Mouse (Mus musculus) neural tube, embryonic 12.5 days (tissue): ENCODE results near the gene 2410004P03Rik. TPM values are rescaled to one million over a fixed set of nuclear protein-coding genes. Genes with fewer than 3 reads are reported as not detected.

Experiments
- ATAC-seq: fragments of 200-750 bp; cut with Nextera tagmentation; 2 replicates; pipeline ENCODE4 v1.8.0; 2017; ENCODE audit warnings: low read depth, mild to moderate bottlenecking, moderate TSS enrichment, moderate library complexity; ENCODE audit not compliant: low FRiP score
- H3K27ac ChIP-seq: fragments of 300-500 bp; sonication (generic); 2 replicates; pipeline ENCODE4 v1.5.1; 2016
- H3K27me3 ChIP-seq: fragments of 300-500 bp; sonication (generic); replicated peaks from 2 replicates; pipeline ENCODE4 v1.6.1; 2016; ENCODE audit warnings: mild to moderate bottlenecking
- H3K36me3 ChIP-seq: fragments of 300-500 bp; sonication (generic); 2 replicates; pipeline ENCODE4 v1.6.1; 2016; ENCODE audit warnings: mild to moderate bottlenecking
- H3K4me1 ChIP-seq: fragments of 300-500 bp; sonication (generic); 2 replicates; pipeline ENCODE4 v1.6.1; 2016
- H3K4me2 ChIP-seq: fragments of 300-500 bp; sonication (generic); replicated peaks from 2 replicates; pipeline ENCODE4 v1.6.1; 2016; ENCODE audit warnings: mild to moderate bottlenecking
- H3K4me3 ChIP-seq: fragments of 300-500 bp; sonication (generic); 2 replicates; pipeline ENCODE4 v1.5.1; 2016
- H3K9ac ChIP-seq: fragments of 300-500 bp; sonication (generic); 2 replicates; pipeline ENCODE4 v1.6.1; 2016; ENCODE audit warnings: mild to moderate bottlenecking
- H3K9me3 ChIP-seq: fragments of 300-500 bp; sonication (generic); 2 replicates; pipeline ENCODE4 v1.6.1; 2016; ENCODE audit warnings: mild to moderate bottlenecking
- WGBS: fragments of 180-500 bp; shearing (Covaris S2); methylation state at CpG from one replicate; pipeline ENCODE4 v1.1.7; 2016; 5-methylcytosine and 5-hydroxymethylcytosine counted together
- polyA plus RNA-seq: library from polyadenylated mRNA; unstranded; fragments of >200 nt; fragmentation: Nextera tagmentation; extraction: Ambion mirVana; gene quantifications from 2 replicates; pipeline ENCODE4 v1.2.1, GENCODE M21; 2016

The 2410004P03Rik gene
- polyA plus RNA-seq, 1 experiment from 2014 or later, result 1.2 TPM

GRCm38 (mm10) chr12:16985778-16986177 is 25.7 kb downstream of the 2410004P03Rik start:
- Histone ChIP-seq H3K27me3 (no peaks in the 10 kb centered on the region), H3K36me3 (peaks cover 10% of the 10 kb centered on the region), H3K4me1 (no peaks in the 10 kb centered on the region), H3K4me2 (no peak overlapping the region), H3K9me3 (no peaks in the 10 kb centered on the region), H3K9ac (no peak overlapping the region), H3K27ac (no peak overlapping the region), H3K4me3 (no peak overlapping the region)
- 89% methylated on average over 1 of the region's 1 CpGs for WGBS
- ATAC-seq, result no peak

- H3K27ac ChIP-seq, result no peak overlapping the region
- H3K4me2 ChIP-seq, result no peak overlapping the region
- no peak for ATAC-seq
- H3K4me3 ChIP-seq, result no peak overlapping the region
- H3K4me1 ChIP-seq, result no peaks in the 10 kb centered on the region
- H3K36me3 ChIP-seq, result peaks cover 65% of the 10 kb centered on the region
- H3K9me3 ChIP-seq, result no peaks in the 10 kb centered on the region
- H3K27me3 ChIP-seq, result no peaks in the 10 kb centered on the region
- no peak overlapping the region for H3K9ac ChIP-seq
These were observed 34.4 kb downstream of the 2410004P03Rik start for GRCm38 (mm10) chr12:16977120-16977519.

DNA sequence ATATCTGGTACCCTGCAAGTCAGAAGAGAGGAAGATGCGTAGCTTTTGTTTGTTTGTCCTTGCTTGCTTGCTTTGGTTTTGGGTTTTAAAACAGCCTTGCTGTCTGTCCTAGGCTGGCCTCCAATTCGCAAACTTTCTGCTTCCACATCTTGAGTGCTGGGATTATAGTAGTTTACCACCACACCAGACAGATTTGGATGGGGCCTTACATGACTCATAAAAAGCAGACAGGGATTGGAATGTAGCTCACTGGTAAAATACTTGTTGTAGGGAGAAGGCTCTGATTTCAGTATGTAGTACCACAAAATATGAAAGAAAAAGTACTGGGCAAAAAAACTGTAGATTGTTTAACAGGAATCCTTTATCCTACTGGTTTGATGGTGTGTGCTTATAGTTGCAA is 44.7 kb downstream of the 2410004P03Rik start:
- 93% methylated on average over 2 of the region's 2 CpGs for WGBS
- no peak for ATAC-seq
- no peaks in the 10 kb centered on the region for H3K9me3 ChIP-seq

GRCm38 (mm10) chr12:16963354-16963753 is 48.2 kb downstream of the 2410004P03Rik start:
- peaks cover 39% of the 10 kb centered on the region for H3K36me3 ChIP-seq
- H3K4me2 ChIP-seq, result no peak overlapping the region
- H3K9ac ChIP-seq, result no peak overlapping the region
- H3K4me3 ChIP-seq, result no peak overlapping the region
- no peak for ATAC-seq
- H3K27me3 ChIP-seq, result no peaks in the 10 kb centered on the region
- WGBS, result 72% methylated on average over 2 of the region's 2 CpGs
- no peaks in the 10 kb centered on the region for H3K4me1 ChIP-seq
- H3K27ac ChIP-seq, result no peak overlapping the region
- H3K9me3 ChIP-seq, result no peaks in the 10 kb centered on the region

More for the DNA sequence above, 44.7 kb downstream of the 2410004P03Rik start:
- Histone ChIP-seq H3K27ac (no peak overlapping the region), H3K27me3 (no peaks in the 10 kb centered on the region), H3K36me3 (peaks cover 37% of the 10 kb centered on the region), H3K9ac (no peak overlapping the region), H3K4me2 (no peak overlapping the region), H3K4me1 (no peaks in the 10 kb centered on the region), H3K4me3 (no peak overlapping the region)

DNA sequence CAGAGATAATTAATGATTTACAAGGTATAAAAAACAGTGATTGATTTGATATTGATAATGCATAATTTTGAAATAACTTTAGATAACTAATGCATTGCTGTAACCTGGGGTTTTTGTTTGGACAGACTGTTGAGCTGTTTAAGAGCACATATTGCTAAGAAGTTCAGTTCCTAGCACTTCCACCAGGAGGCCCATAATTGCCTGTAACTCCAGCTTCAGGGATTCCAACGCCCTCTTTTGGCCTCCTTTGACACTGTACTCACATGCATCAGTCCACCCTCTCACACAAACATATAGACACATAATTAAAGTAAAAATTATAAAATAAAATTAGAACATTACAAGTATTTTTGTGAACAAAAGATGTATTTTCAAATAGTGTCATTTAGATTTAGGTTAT is 52.7 kb downstream of the 2410004P03Rik start:
- Histone ChIP-seq H3K9me3 (no peaks in the 10 kb centered on the region), H3K4me2 (no peak overlapping the region), H3K4me3 (no peak overlapping the region), H3K27me3 (no peaks in the 10 kb centered on the region), H3K27ac (no peak overlapping the region), H3K4me1 (no peaks in the 10 kb centered on the region), H3K36me3 (peaks cover 38% of the 10 kb centered on the region), H3K9ac (no peak overlapping the region)
- 66% methylated on average over 1 of the region's 1 CpGs for WGBS
- no peak for ATAC-seq

Other genes starting within 250 kb of the 2410004P03Rik start
- 3.8 and 4.4 TPM in 2 replicates for gene Greb1, start 210.8 kb downstream of the 2410004P03Rik start, polyA plus RNA-seq
- gene E2f6, start 200.8 kb downstream of the 2410004P03Rik start, polyA plus RNA-seq, result 57.8 and 60.6 TPM in 2 replicates
- 20.2 and 21.4 TPM in 2 replicates for gene Rock2, start 116.8 kb downstream of the 2410004P03Rik start, polyA plus RNA-seq
- gene Pqlc3, start 11.3 kb downstream of the 2410004P03Rik start, polyA plus RNA-seq, result 2.3 and 3.0 TPM in 2 replicates
- gene Kcnf1, start 165.2 kb upstream of the 2410004P03Rik start, polyA plus RNA-seq, result 1.3 and 1.7 TPM in 2 replicates